Mouse (Mus musculus) lung, adult 2 months (tissue): ENCODE results near the gene Acacb. TPM values are rescaled to one million over a fixed set of nuclear protein-coding genes. Genes with fewer than 3 reads are reported as not detected.

Experiments used
- DNase-seq: peaks from one replicate; pipeline ENCODE4 v3.0.0; 2022
- H3K4me1 ChIP-seq: fragments of 200-500 bp; 2 replicates; pipeline ENCODE4 v1.6.1; 2011; ENCODE audit warnings: low read length; ENCODE audit not compliant: control insufficient read depth, insufficient read depth
- H3K4me3 ChIP-seq: fragments of 200-500 bp; replicated peaks from 2 replicates; pipeline ENCODE3; 2011; ENCODE audit warnings: low read depth, mild to moderate bottlenecking, control low read depth, low read length; ENCODE audit errors: extremely low read depth
- CTCF ChIP-seq: fragments of 200-500 bp; IDR thresholded peaks from 2 replicates; pipeline ENCODE4 v1.5.1; 2011; ENCODE audit warnings: mild to moderate bottlenecking, low read length, control low read depth; ENCODE audit not compliant: insufficient read depth
- POLR2A ChIP-seq: fragments of 200-500 bp; IDR thresholded peaks from 2 replicates; pipeline ENCODE4 v1.6.1; 2011; ENCODE audit warnings: low read depth, mild to moderate bottlenecking, control low read depth, low read length, borderline replicate concordance; ENCODE audit errors: extremely low read depth
- WGBS: fragments of 180-500 bp; shearing (Covaris S2); methylation state at CpG from one replicate; pipeline ENCODE4 v1.1.7; 2018; 5-methylcytosine and 5-hydroxymethylcytosine counted together
- polyA plus RNA-seq: library from polyadenylated mRNA; depleted of rRNA; stranded (reverse); fragments of >200 nt; gene quantifications from 2 replicates; pipeline ENCODE4 v1.2.3, GENCODE M21; 2012

Gene Acacb
- polyA plus RNA-seq, 1 experiment, result 37.5 TPM

DNA sequence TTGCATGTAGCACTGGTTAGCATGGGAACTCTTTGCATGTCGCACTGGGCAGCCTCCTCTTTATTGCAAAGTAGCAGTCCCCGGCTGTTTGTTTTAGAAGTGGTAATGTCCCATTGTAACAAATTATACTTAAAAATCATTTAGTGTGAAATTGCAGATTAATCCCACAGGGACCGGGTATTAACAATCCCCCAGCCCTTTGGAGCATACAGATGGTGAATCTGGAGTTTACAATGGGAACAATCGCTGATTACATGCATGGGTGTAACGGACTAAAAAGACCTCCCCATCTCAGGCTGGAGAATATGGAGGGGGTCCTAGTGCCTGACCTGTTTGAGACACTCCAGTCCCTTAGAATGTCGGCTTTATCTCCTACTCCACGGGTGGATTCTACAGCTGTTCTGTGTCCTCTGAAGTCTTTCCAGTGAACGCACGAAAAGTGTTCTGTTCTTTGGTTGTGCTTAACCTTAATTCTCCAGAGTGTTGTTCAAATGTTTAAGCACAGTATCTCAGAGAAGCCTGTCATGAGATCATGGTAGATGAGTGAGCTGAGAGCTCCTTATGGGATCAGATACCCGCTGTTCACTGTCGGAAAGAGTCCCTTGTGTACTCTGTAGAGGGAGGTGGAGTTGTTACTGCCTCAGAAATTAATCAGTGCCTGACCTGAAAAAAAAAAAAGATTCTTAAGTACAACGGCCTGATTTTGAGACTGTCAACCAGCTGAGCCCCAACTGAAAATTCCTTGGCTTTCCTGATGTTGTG lies 133.2 kb downstream of the Acacb start:
- Histone ChIP-seq H3K4me3 (no peak overlapping the region), H3K4me1 (no peaks in the 10 kb centered on the region)
- no peak for DNase-seq
- no peak for TF ChIP-seq POLR2A
- no peak for TF ChIP-seq CTCF
- 46% methylated on average over 12 of the region's 12 CpGs for WGBS

DNA sequence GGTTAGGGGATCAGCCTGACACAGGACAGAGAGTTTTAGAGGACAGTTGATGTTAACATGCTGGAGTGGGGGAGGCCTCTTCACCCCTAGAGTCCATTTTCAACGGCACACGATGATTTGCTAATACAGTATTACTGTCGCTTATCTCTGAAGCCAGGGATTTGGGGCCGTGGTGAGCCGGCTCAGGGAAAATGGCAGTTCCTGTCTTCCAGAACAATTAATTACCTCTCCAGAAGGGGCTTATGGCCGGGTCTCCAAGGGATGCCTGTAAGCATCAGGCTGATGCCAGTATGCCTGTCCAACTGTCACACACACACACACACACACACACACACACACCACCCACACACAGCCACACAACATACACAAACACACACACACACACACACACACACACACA lies 136.0 kb downstream of the Acacb start:
- H3K4me1 ChIP-seq, result no peaks in the 10 kb centered on the region
- WGBS, result 32% methylated on average over 6 of the region's 6 CpGs

DNA sequence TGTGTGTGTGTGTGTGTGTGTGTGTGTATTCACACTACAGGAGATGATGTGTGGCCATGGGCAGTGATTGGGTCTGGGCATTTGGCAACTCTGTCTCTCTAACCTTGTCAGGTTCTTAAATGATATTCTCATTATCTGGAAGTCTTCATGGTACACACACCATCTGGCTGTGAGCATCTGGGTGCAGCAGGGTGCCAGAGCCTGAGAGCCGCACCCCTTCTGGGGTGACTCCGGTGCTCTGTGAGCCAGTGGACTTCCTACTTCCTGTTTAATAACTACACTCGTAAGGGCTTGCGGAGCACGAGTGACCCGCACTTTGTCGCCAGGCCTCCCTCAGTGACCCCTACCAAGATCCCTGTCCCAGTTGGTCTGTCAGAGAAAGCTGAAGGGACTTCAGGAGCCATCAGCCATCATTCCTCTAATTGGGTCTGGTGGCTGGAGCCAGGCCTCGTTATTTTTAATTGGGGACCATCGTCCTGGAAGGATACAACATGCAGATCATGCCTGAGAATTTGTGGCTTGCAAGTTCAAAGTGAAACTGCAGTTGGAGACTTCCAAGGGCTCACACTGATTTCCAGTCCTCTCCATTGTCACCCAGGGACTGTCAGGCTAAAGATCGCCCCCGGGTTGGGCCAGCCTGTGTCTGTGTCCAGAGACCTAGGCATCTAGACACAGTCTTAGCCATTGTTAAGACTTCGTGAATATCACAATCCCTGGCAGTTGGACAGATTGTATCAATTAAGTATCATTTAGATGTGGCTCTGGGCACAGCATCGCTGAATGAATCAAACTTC lies 138.5 kb downstream of the Acacb start:
- 65% methylated on average over 13 of the region's 13 CpGs for WGBS
- Histone ChIP-seq H3K4me3 (no peak overlapping the region), H3K4me1 (no peaks in the 10 kb centered on the region)
- no peak for DNase-seq
- no peak for TF ChIP-seq CTCF
- no peak for TF ChIP-seq POLR2A

More for the DNA sequence above, 136.0 kb downstream of the Acacb start:
- TF ChIP-seq CTCF (no peak), POLR2A (no peak)
- no peak for DNase-seq
- no peak overlapping the region for H3K4me3 ChIP-seq

DNA sequence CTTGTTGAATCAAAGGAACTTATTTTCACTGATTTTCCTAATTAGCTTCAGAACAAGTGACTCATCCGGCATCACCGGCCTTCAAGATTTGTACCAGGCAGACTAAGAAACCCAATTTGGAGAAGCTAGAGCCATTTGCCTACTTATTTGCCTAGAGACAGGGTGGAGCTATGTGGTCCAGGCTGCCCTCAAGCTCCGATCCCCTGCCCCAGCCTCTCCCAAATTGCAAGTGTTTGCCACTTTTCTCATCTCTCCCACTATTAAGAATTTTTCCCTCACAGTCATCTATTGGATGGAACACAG lies 139.0 kb downstream of the Acacb start:
- DNase-seq, result no peak
- no peaks in the 10 kb centered on the region for H3K4me1 ChIP-seq
- TF ChIP-seq CTCF (no peak), POLR2A (no peak)
- WGBS, result 92% methylated on average over 3 of the region's 3 CpGs
- H3K4me3 ChIP-seq, result no peak overlapping the region

DNA sequence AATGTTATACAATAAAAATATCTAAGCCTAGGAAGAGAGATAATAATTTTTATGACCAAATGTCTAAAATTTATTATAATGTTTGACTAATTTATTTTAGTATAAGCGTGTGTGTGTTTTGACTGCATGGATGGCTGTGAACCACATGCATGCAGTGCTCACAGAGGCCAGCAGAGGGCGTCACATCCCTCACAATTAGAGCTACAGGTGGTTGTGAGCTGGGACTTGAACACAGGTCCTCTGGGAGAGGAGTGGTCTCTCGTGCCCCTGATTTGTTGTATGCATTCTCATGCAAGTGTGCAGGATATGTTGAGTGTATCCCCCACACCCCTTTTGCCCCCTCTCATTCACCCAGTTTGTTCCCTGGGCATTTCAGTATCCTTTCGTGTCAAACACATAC lies 139.8 kb downstream of the Acacb start:
- 78% methylated on average over 4 of the region's 4 CpGs for WGBS
- no peaks in the 10 kb centered on the region for H3K4me1 ChIP-seq
- H3K4me3 ChIP-seq, result no peak overlapping the region
- no peak for TF ChIP-seq POLR2A
- TF ChIP-seq CTCF, result peak; percentile 37
- DNase-seq, result no peak

DNA sequence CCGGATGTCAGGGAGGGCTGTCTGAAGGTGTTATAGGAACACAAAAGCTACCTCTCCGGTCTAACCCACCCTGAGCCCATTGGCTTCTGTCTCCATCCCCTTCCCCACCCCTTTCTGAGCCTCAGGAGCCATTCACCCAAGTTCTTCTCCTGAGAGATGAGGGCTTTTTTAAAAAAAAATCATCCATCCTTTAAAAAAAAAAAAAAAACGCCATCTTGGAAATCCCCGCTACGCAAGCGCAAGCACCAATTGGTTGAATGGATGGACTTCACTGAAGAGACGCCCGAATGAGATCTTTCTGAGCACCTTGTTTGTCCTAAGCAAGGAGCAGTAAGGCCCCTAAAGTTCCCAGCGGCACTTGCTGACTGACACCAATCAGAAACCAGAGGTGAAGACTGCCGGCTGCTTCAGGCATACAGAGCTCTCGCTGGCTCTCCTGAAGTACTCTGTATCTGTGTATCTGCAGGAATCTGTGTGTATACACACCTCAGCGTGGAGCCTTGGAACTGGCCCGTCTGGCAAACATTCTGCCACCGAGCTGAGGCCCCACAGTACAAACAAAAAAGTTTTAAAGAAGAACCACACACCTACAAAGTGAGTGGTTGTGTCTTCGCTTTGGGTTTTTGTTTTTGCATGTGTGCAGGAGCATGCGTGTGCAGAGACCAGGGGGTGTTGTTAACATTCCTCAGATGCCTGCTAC lies 140.7 kb downstream of the Acacb start:
- Histone ChIP-seq H3K4me3 (no peak overlapping the region), H3K4me1 (no peaks in the 10 kb centered on the region)
- no peak for TF ChIP-seq CTCF
- TF ChIP-seq POLR2A, result no peak
- 62% methylated on average over 16 of the region's 16 CpGs for WGBS
- DNase-seq, result no peak

DNA sequence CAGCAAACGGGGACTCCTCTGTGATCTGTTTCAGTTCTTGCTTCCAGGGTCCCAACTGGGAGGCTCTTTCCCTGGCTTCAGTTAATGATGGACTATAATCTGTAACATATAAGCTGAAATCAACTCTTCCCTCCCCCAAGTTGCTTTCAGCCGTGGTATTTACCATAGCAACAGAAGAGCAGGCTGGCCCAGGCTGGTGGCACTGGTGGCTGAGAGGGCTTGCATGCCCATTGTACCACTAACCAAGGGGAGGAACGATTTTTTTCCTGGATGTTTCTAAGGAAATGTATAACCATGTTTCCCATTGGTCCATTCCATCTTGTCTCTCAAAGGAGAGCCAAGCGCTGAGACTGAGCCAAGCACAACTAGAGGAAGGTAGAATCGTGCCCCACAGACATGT lies 142.1 kb downstream of the Acacb start:
- DNase-seq, result no peak
- Histone ChIP-seq H3K4me3 (no peak overlapping the region), H3K4me1 (no peaks in the 10 kb centered on the region)
- no peak for TF ChIP-seq POLR2A
- no peak for TF ChIP-seq CTCF
- WGBS, result 76% methylated on average over 5 of the region's 5 CpGs

DNA sequence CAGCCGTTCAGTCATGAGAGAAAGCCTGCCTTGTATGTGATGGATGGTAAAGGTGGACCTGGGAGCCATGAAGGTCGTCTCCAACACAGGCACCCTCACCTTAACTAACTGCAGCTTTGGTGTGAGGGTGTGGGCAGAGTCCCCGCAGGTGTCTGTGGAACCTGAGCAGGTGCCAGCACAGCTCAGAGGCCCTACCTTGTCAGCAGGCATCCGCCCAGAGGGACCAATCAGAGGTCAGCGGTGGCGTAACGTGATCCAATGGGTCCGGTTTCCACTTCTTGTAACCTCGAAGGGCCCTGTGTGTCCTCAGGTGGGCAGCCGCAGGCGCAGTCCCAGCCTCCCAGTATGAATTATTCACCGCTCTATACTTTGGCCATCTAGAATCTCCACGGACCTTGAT lies 142.5 kb downstream of the Acacb start, which contains the start of gene Myo1h:
Gene Myo1h (plus strand): TSS at position 293 of the 400 bp plus-strand sequence.
- TF ChIP-seq POLR2A (no peak), CTCF (no peak)
- Histone ChIP-seq H3K4me1 (no peaks in the 10 kb centered on the region), H3K4me3 (no peak within 1 kb of the TSS)
- DNase-seq, result no peak
- 33% methylated on average over 13 of the region's 13 CpGs for WGBS

DNA sequence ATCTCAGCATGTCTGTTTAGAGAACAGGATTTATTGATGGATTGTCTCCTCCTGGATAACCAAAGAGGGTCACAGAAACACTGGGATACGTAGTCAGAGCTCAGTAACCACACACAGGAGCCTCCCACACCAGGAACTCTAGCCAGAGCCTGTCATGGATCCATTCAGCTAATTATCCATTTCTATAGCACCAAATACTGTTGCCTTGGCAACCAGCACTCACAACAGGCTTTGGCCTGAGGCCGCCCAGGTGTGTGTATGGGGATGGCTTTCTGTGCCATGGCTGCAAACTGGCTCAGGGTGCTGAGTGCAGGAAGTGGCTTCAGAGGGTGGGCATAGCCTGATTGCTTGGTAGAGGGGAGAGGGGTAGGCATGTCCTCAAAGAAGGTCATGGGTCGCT lies 143.7 kb downstream of the Acacb start:
- Histone ChIP-seq H3K4me1 (no peaks in the 10 kb centered on the region), H3K4me3 (no peak overlapping the region)
- WGBS, result 77% methylated on average over 3 of the region's 3 CpGs
- TF ChIP-seq CTCF (no peak), POLR2A (no peak)
- DNase-seq, result no peak
